Comparison of ENCODE assay signal across 8 mouse cellular contexts in the genomic region with DNA sequence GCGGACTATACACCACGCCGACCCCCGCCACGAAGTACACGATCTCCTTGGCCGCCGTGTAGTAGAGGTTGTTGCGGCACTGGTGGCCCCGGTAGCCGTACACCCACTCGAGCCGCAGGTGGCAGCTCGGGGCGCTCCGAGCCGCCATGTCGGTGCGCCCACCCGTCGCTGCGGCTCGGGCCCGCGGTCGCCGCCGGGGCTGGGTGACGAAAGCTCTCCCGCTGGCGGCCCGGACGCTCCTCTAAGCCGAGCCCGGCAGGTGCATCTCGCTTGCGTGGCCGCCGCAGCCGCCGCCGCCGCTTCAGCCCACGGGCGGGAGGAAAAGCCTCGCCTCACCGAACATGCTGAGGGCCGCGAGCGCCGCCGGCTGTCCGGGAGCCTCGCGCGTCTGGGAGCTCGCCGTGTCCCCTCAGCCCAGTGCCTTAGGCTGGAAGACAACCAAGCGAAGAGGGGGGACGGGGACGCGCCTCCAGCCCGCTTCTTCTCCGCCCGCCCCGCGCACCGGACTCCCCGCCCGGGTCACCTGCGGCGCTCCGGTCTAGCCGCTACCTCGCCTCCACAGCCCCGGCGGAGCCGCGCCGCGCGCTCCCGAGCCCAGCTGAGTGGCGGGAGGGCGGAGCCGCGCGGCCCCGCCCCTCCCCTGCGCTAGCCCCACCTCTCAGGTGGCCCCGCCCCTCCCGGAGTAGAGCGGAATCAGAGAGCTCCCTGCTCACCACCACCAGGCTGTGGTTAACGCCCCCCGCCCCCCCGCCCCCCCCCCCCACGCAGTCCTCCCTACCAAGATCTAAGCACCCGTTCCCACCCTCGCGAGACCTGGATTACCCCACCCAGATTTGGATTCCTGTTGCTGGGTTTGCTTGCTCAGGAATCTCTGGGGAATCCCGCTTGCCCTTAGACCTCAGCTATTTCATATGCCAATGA. TPM values are rescaled to one million over a fixed set of nuclear protein-coding genes. Genes with fewer than 3 reads are reported as not detected.
DNase-seq lines count a peak whose midpoint lies in the region; ATAC-seq and TF ChIP-seq lines count a peak whose summit lies in the region.

A gene (minus strand): TSS at position 604 of the 921 bp plus-strand sequence.

- peak within 1 kb of the TSS; percentile 83 for H3K27ac ChIP-seq in forebrain, postnatal 0 days (ENCODE audit: low read depth, low read length)
- H3K27ac ChIP-seq in lung, embryonic 16.5 days (ENCODE audit: low read length) = no peak within 1 kb of the TSS

- H3K9me3 ChIP-seq in forebrain, postnatal 0 days (ENCODE audit: low read length) = no peaks in the 10 kb centered on the region
- H3K9me3 ChIP-seq in lung, embryonic 16.5 days (ENCODE audit: control insufficient read depth, low read length) = no peaks in the 10 kb centered on the region

- peak within 1 kb of the TSS; percentile 80 for H3K9ac ChIP-seq in forebrain, postnatal 0 days
- peak within 1 kb of the TSS; percentile 69 for H3K9ac ChIP-seq in lung, embryonic 16.5 days (ENCODE audit: low read length)

- peak within 1 kb of the TSS; percentile 65 for H3K4me2 ChIP-seq in forebrain, postnatal 0 days (ENCODE audit: low read depth)
- peak within 1 kb of the TSS; percentile 97 for H3K4me2 ChIP-seq in lung, embryonic 16.5 days (ENCODE audit: low read depth, low read length)

- 2% methylated on average over 86 of the region's 101 CpGs for WGBS in forebrain, postnatal 0 days
- WGBS in lung, embryonic 16.5 days = under 1% methylated on average over 74 of the region's 101 CpGs

- ATAC-seq in forebrain, postnatal 0 days = peak; percentile 94
- peak; percentile 95 for ATAC-seq in lung, embryonic 16.5 days (ENCODE audit: low read depth)

- H3K36me3 ChIP-seq in forebrain, postnatal 0 days (ENCODE audit: insufficient read depth) = no peaks in the 10 kb centered on the region
- H3K36me3 ChIP-seq in lung, embryonic 16.5 days (ENCODE audit: control insufficient read depth, insufficient read depth, low read length) = no peaks in the 10 kb centered on the region

- 0 out of 2 replicates have a peak, but pooled peaks cover 3% of the 10 kb centered on the region for H3K4me1 ChIP-seq in forebrain, postnatal 0 days (ENCODE audit: insufficient read depth)
- peaks cover 3% of the 10 kb centered on the region; the same call in 1 of the 2 replicates for H3K4me1 ChIP-seq in lung, embryonic 16.5 days (replicated peaks; ENCODE audit: control insufficient read depth, insufficient read depth, low read length)

- H3K27me3 ChIP-seq in forebrain, postnatal 0 days (ENCODE audit: insufficient read depth, low read length) = no peaks in the 10 kb centered on the region
- peaks cover 9% of the 10 kb centered on the region for H3K27me3 ChIP-seq in lung, embryonic 16.5 days (ENCODE audit: control insufficient read depth, insufficient read depth, low read depth, low read length)

- TF ChIP-seq CTCF in forebrain, postnatal 0 days (IDR thresholded peaks at IDR 0.05; ENCODE audit: low read depth) = peak; percentile 36

- H3K4me3 ChIP-seq in forebrain, postnatal 0 days (ENCODE audit: low read depth, low read length) = peak within 1 kb of the TSS; percentile 88
- peak within 1 kb of the TSS; percentile 81 for H3K4me3 ChIP-seq in lung, embryonic 16.5 days (ENCODE audit: low read length)

- peak; percentile 53 for DNase-seq in MEL-GATA-1-ER (ENCODE audit: extremely low read depth, low read depth)
- DNase-seq in cerebellum, adult 18-20 months = peak; percentile 88 to 93
- peak; percentile 91 for DNase-seq in forebrain, postnatal 0 days
- DNase-seq in heart, postnatal 4 days = peak; percentile 81
- DNase-seq in layer of hippocampus, adult 9-11 months = peak; percentile 77
- DNase-seq in ovary, postnatal 10 days (ENCODE audit: low spot score) = peak; percentile 41
- peak; percentile 70 to 85 for DNase-seq in thymus, postnatal 10 days (ENCODE audit: low spot score in 2 of 2)

RNA-seq across cellular contexts. Expression of the gene that starts here (rescaled TPM):
- 28.2 and 42.5 TPM in 2 replicates for total RNA-seq in forebrain, postnatal 0 days (2014; rRNA removed)
- polyA plus RNA-seq in forebrain, postnatal 0 days (2015; fragmentation: Nextera tagmentation; extraction: Ambion mirVana) = 3.0 and 8.2 TPM in 2 replicates
- total RNA-seq in heart, postnatal 4 days (2021) = 1 to 10 TPM; 7.6 to 9.0 TPM
- 2.9 and 3.4 TPM in 2 replicates for polyA plus RNA-seq in lung, embryonic 16.5 days (2015; fragmentation: Nextera tagmentation; extraction: Ambion mirVana)

Comparison
In these comparisons a context has a peak if more than half of its experiments do, and no peak if none do; other contexts are left out.
1. DNase-seq: peak in every context shown above with its lines; median percentile 91 in forebrain, postnatal 0 days; 90 in cerebellum, adult 18-20 months; 81 in heart, postnatal 4 days; 78 in thymus, postnatal 10 days; 77 in layer of hippocampus, adult 9-11 months; 53 in MEL-GATA-1-ER; 41 in ovary, postnatal 10 days.